Mouse (Mus musculus) MEL (cell line): Measurements from ENCODE around the gene Pp2d1. TPM values are rescaled to one million over a fixed set of nuclear protein-coding genes. Genes with fewer than 3 reads are reported as not detected.

ENCODE experiments used
- DNase-seq: peaks from one replicate; pipeline ENCODE4 v3.0.0; 2011; ENCODE audit warnings: low read depth, low spot score
- H3K27ac ChIP-seq: 2 replicates; pipeline ENCODE4 v1.5.1; 2012; ENCODE audit warnings: low read depth, mild to moderate bottlenecking, control low read depth, low read length, moderate library complexity; ENCODE audit not compliant: control insufficient read depth
- H3K27me3 ChIP-seq, 2 experiments: fragments of 150-350 bp in 1 of 2; sonication (generic) in 1 of 2; 2 replicates each; pipeline ENCODE4 v1.6.1; 2012; ENCODE audit warnings: low read length in 2 of 2, mild to moderate bottlenecking in 2 of 2, improper control_type of control experiment in 1 of 2, moderate library complexity in 1 of 2; ENCODE audit not compliant: insufficient read depth in 2 of 2, control insufficient read depth in 1 of 2
- H3K36me3 ChIP-seq, 2 experiments: 2 replicates each; pipeline ENCODE4 v1.6.1; 2012 to 2014; ENCODE audit warnings: low read length in 2 of 2, improper control_type of control experiment in 1 of 2, inconsistent platforms in 1 of 2, mild to moderate bottlenecking in 1 of 2; ENCODE audit not compliant: insufficient read depth in 2 of 2, control insufficient read depth in 1 of 2
- H3K4me1 ChIP-seq, 2 experiments: fragments of 150-350 bp in 1 of 2; sonication (generic) in 1 of 2; 2 replicates each; pipeline ENCODE4 v1.6.1; 2012; ENCODE audit warnings: low read length in 2 of 2, improper control_type of control experiment in 1 of 2, mild to moderate bottlenecking in 1 of 2; ENCODE audit not compliant: insufficient read depth in 2 of 2, control insufficient read depth in 1 of 2
- H3K4me3 ChIP-seq, 2 experiments: fragments of 150-350 bp in 1 of 2; sonication (generic) in 1 of 2; 2 replicates each; pipeline ENCODE4 v1.5.1; 2012; ENCODE audit warnings: low read depth in 2 of 2, low read length in 2 of 2, mild to moderate bottlenecking in 2 of 2, moderate library complexity in 2 of 2, control low read depth in 1 of 2, improper control_type of control experiment in 1 of 2; ENCODE audit not compliant: control insufficient read depth in 1 of 2, insufficient read depth in 1 of 2
- H3K79me2 ChIP-seq: 2 replicates; pipeline ENCODE4 v1.6.1; 2012; ENCODE audit warnings: mild to moderate bottlenecking, low read length, moderate library complexity; ENCODE audit not compliant: control insufficient read depth, poor library complexity, insufficient read depth
- H3K9ac ChIP-seq: 2 replicates; pipeline ENCODE4 v1.6.1; 2012; ENCODE audit warnings: low read depth, mild to moderate bottlenecking, control low read depth, low read length, moderate library complexity; ENCODE audit not compliant: control insufficient read depth, poor library complexity, severe bottlenecking
- H3K9me3 ChIP-seq: fragments of 150-350 bp; sonication (generic); replicated peaks from 2 replicates; pipeline ENCODE4 v1.6.1; 2012; ENCODE audit warnings: mild to moderate bottlenecking, low read length, improper control_type of control experiment, moderate library complexity; ENCODE audit not compliant: insufficient read depth
- BHLHE40 ChIP-seq: IDR thresholded peaks from 2 replicates; pipeline ENCODE4 v1.6.1; 2012; ENCODE audit warnings: low read depth, mild to moderate bottlenecking, inconsistent platforms, low read length, improper control_type of control experiment, borderline replicate concordance
- E2F4 ChIP-seq: IDR thresholded peaks from 2 replicates; pipeline ENCODE4 v1.6.1; 2011; ENCODE audit warnings: low read depth, low read length, improper control_type of control experiment, borderline replicate concordance
- EP300 ChIP-seq, 2 experiments: IDR thresholded peaks; 2 replicates each; pipeline ENCODE4 v1.6.1; 2011; ENCODE audit warnings: improper control_type of control experiment in 2 of 2, low read length in 2 of 2, low read depth in 1 of 2, mild to moderate bottlenecking in 1 of 2
- ETS1 ChIP-seq: IDR thresholded peaks from 2 replicates; pipeline ENCODE4 v1.6.1; 2012; ENCODE audit warnings: low read depth, mild to moderate bottlenecking, inconsistent platforms, low read length, improper control_type of control experiment, moderate library complexity
- GATA1 ChIP-seq: IDR thresholded peaks from 2 replicates; pipeline ENCODE4 v1.6.1; 2011; ENCODE audit warnings: low read depth, low read length, improper control_type of control experiment
- JUND ChIP-seq: IDR thresholded peaks from 2 replicates; pipeline ENCODE4 v1.6.1; 2011; ENCODE audit warnings: low read depth, mild to moderate bottlenecking, improper control_type of control experiment, low read length
- MAFK ChIP-seq: IDR thresholded peaks from 2 replicates; pipeline ENCODE4 v1.6.1; 2011; ENCODE audit warnings: low read depth, mild to moderate bottlenecking, low read length, improper control_type of control experiment, borderline replicate concordance
- MEF2A ChIP-seq: IDR thresholded peaks from 2 replicates; pipeline ENCODE4 v1.6.1; 2014; ENCODE audit warnings: low read depth, mild to moderate bottlenecking, inconsistent platforms, low read length, improper control_type of control experiment; ENCODE audit not compliant: poor library complexity, insufficient replicate concordance, severe bottlenecking; ENCODE audit errors: extremely low read depth
- MXI1 ChIP-seq: IDR thresholded peaks from 2 replicates; pipeline ENCODE4 v1.6.1; 2011; ENCODE audit warnings: mild to moderate bottlenecking, low read depth, low read length, improper control_type of control experiment
- MYC ChIP-seq: IDR thresholded peaks from 2 replicates; pipeline ENCODE4 v1.6.1; 2011; ENCODE audit warnings: low read depth, mild to moderate bottlenecking, low read length, improper control_type of control experiment, moderate library complexity
- POLR2A ChIP-seq, 2 experiments: IDR thresholded peaks; 2 replicates each; pipeline ENCODE4 v1.6.1; 2011 to 2012; ENCODE audit warnings: low read length in 2 of 2, mild to moderate bottlenecking in 2 of 2, control low read depth in 1 of 2, improper control_type of control experiment in 1 of 2, low read depth in 1 of 2, moderate library complexity in 1 of 2; ENCODE audit not compliant: control insufficient read depth in 1 of 2, insufficient read depth in 1 of 2, poor library complexity in 1 of 2
- POLR2AphosphoS2 ChIP-seq: IDR thresholded peaks from 2 replicates; pipeline ENCODE4 v1.6.1; 2011; ENCODE audit warnings: low read length, improper control_type of control experiment
- POLR2AphosphoS5 ChIP-seq: IDR thresholded peaks from 2 replicates; pipeline ENCODE4 v1.6.1; 2012; ENCODE audit warnings: low read depth, borderline replicate concordance, mild to moderate bottlenecking, inconsistent platforms, low read length, moderate library complexity, mixed read lengths
- RAD21 ChIP-seq: IDR thresholded peaks from 2 replicates; pipeline ENCODE4 v1.6.1; 2011; ENCODE audit warnings: mild to moderate bottlenecking, low read depth, low read length, improper control_type of control experiment
- RCOR1 ChIP-seq: IDR thresholded peaks from 2 replicates; pipeline ENCODE4 v1.6.1; 2012; ENCODE audit warnings: low read depth, mild to moderate bottlenecking, inconsistent platforms, low read length, improper control_type of control experiment
- SIN3A ChIP-seq: IDR thresholded peaks from 2 replicates; pipeline ENCODE4 v1.6.1; 2012; ENCODE audit warnings: low read length, improper control_type of control experiment, inconsistent platforms
- SMC3 ChIP-seq: IDR thresholded peaks from 2 replicates; pipeline ENCODE4 v1.6.1; 2011; ENCODE audit warnings: low read depth, low read length, improper control_type of control experiment
- TAL1 ChIP-seq: IDR thresholded peaks from 2 replicates; pipeline ENCODE4 v1.6.1; 2012; ENCODE audit warnings: mild to moderate bottlenecking, inconsistent platforms, low read length, moderate library complexity, mixed read lengths
- TBP ChIP-seq: IDR thresholded peaks from 2 replicates; pipeline ENCODE4 v1.8.0; 2011; ENCODE audit warnings: low read depth, low read length, improper control_type of control experiment
- TCF12 ChIP-seq: IDR thresholded peaks from 2 replicates; pipeline ENCODE4 v1.6.1; 2014; ENCODE audit warnings: low read depth, mild to moderate bottlenecking, inconsistent platforms, low read length, improper control_type of control experiment, moderate library complexity
- USF1 ChIP-seq: IDR thresholded peaks from 2 replicates; pipeline ENCODE4 v1.6.1; 2014; ENCODE audit warnings: low read depth, mild to moderate bottlenecking, inconsistent platforms, low read length, improper control_type of control experiment, moderate library complexity
- USF2 ChIP-seq, 2 experiments: IDR thresholded peaks; 2 replicates each; pipeline ENCODE4 v1.6.1; 2011 to 2012; ENCODE audit warnings: improper control_type of control experiment in 2 of 2, low read length in 2 of 2, borderline replicate concordance in 1 of 2, inconsistent platforms in 1 of 2, low read depth in 1 of 2, mild to moderate bottlenecking in 1 of 2; ENCODE audit not compliant: insufficient read depth in 1 of 2
- ZC3H11A ChIP-seq: IDR thresholded peaks from 2 replicates; pipeline ENCODE4 v1.6.1; 2012; ENCODE audit warnings: low read depth, mild to moderate bottlenecking, inconsistent platforms, low read length, improper control_type of control experiment
- ZKSCAN1 ChIP-seq: IDR thresholded peaks from 2 replicates; pipeline ENCODE4 v1.6.1; 2012; ENCODE audit warnings: low read depth, mild to moderate bottlenecking, inconsistent platforms, low read length, improper control_type of control experiment, moderate library complexity
- ZNF384 ChIP-seq: IDR thresholded peaks from 2 replicates; pipeline ENCODE4 v1.6.1; 2012; ENCODE audit warnings: low read depth, mild to moderate bottlenecking, inconsistent platforms, low read length, improper control_type of control experiment
- polyA plus RNA-seq, 2 experiments: library from polyadenylated mRNA; stranded (reverse) in 1 of 2; unstranded in 1 of 2; fragments of >175 nt in 1 of 2; fragments of >200 nt in 1 of 2; gene quantifications; 2 replicates each; pipeline versions ENCODE4 v1.2.1 to v1.2.4; 2012; ENCODE audit warnings: low replicate concordance in 2 of 2, low read depth in 1 of 2; ENCODE audit not compliant: insufficient read length in 2 of 2, insufficient read depth in 1 of 2, missing spikeins in 1 of 2
- total RNA-seq: library from RNA; depleted of rRNA; stranded (reverse); fragments of 300-350 nt; gene quantifications from 2 replicates; pipeline ENCODE4 v1.2.3, GENCODE M21; 2012

The Pp2d1 gene
- total and polyA plus RNA-seq, 3 experiments: 0.04 to 0.08 TPM; not detected in 1

DNA sequence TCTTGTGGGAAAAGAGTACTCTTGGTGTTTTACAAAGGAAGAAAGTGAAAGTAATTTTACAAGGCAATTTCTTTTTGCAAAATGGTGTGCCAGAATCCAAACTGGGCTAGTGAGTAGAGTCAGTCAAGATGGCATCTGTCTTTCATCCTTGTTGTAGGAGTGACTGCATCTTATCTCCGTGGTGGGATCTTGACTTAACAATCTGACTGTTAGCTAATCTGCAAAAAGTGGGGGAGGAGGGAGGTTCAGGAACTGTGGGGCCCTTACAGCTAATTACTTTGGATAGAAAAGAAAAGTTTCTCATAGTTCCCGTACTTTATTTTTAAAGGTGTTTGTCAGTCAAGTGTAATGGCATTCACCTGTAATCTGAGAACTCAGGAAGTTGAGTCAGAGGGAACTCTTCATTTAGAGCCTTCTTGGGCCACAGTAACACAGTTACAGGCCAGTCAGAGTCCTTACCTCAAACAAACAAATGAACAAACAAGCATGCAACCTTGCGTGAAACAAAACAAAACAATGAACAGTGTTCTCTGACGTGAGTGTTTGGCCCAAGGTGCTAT is 42.9 kb upstream of the Pp2d1 start (continued):
- TF ChIP-seq E2F4 (no peak), POLR2AphosphoS2 (no peak), SIN3A (peak; percentile 51; the same call in 1 of the 2 replicates), USF2 (IDR thresholded peaks at IDR 0.05; ENCODE audit: borderline replicate concordance in 1 of 2, insufficient read depth in 1 of 2, low read depth in 1 of 2, low read length in 2 of 2) (no peak), ZNF384 (no peak), BHLHE40 (no peak), POLR2AphosphoS5 (no peak), ZKSCAN1 (no peak), SMC3 (no peak), JUND (no peak), POLR2A (IDR thresholded peaks at IDR 0.05; ENCODE audit: control insufficient read depth in 1 of 2, insufficient read depth in 1 of 2, low read depth in 1 of 2, low read length in 2 of 2, poor library complexity in 1 of 2) (peak in 1 of 2 experiments; percentile 43; a peak in 1 of 4 replicates)

DNA sequence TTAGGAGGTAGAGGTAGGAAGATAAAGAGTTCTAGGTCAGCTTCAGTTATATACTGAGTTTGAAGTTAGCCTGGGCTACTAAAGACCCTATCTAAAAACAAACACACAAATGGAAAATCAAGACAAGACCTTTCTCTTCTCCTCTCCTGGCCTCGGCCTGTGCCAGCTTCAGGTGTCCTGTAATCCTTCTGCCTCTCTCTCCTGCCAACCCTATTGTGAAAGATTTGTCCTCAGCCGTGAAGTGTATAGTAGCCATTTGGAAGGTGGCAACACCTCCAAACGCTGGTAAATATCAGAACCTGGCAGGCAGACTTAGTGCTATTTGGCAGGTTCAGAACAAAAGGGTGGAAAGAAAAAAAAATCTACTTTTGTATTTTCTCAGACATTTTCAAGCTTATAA is 41.0 kb upstream of the Pp2d1 start:
- no peaks in the 10 kb centered on the region for H3K27me3 ChIP-seq
- H3K79me2 ChIP-seq: peaks cover 11% of the 10 kb centered on the region
- no peak for DNase-seq
- H3K36me3 ChIP-seq: peaks cover 2 to 41% of the 10 kb centered on the region in 2 experiments; a peak in 3 of 4 replicates
- TF ChIP-seq JUND (no peak), GATA1 (no peak), MYC (no peak), MEF2A (no peak), TBP (no peak), USF2 (IDR thresholded peaks at IDR 0.05; ENCODE audit: borderline replicate concordance in 1 of 2, insufficient read depth in 1 of 2, low read depth in 1 of 2, low read length in 2 of 2) (no peak), POLR2AphosphoS5 (no peak), USF1 (no peak), SMC3 (no peak), TCF12 (no peak), E2F4 (no peak), ZC3H11A (no peak), RCOR1 (no peak), ETS1 (no peak), MAFK (no peak), EP300 (IDR thresholded peaks at IDR 0.05; ENCODE audit: low read depth in 1 of 2, low read length in 2 of 2) (no peak), RAD21 (no peak), MXI1 (no peak), TAL1 (no peak)
- H3K4me3 ChIP-seq: no peak overlapping the region
- peaks cover 29 to 39% of the 10 kb centered on the region in 2 experiments for H3K4me1 ChIP-seq
- H3K9ac ChIP-seq: no peak overlapping the region
- H3K9me3 ChIP-seq: no peaks in the 10 kb centered on the region
- peak overlapping the region; percentile 27; the same call in 1 of the 2 replicates for H3K27ac ChIP-seq
